Mouse (Mus musculus) liver, embryonic 16.5 days (tissue): ENCODE results near the gene Tjp3. TPM values are rescaled to one million over a fixed set of nuclear protein-coding genes. Genes with fewer than 3 reads are reported as not detected.

Experiments used
- microRNA-seq: library from miRNA; unstranded; fragments of <30 nt; microRNA quantifications from one replicate; pipeline ENCODE4, GENCODE M21; 2016
- polyA plus RNA-seq: library from polyadenylated mRNA; unstranded; fragments of >200 nt; fragmentation: Nextera tagmentation; extraction: Ambion mirVana; gene quantifications from 2 replicates; pipeline ENCODE4 v1.2.1, GENCODE M21; 2015

Gene Tjp3
- polyA plus RNA-seq, 1 experiment from 2014 or later = 1.4 TPM

Small RNAs within 50 kb of the gene (microRNA-seq; reads per million reads assigned to microRNA genes)
- gene Mir3057 = 8.1 reads per million, percentile 23 among the genes with 10 or more reads in this experiment

Other genes starting within 250 kb of the Tjp3 start
- gene Sgta, start 231.4 kb downstream of the Tjp3 start, polyA plus RNA-seq = 55.3 and 57.3 TPM in 2 replicates
- gene Thop1, start 221.5 kb downstream of the Tjp3 start, polyA plus RNA-seq = 15.5 and 16.6 TPM in 2 replicates
- 39.9 and 45.9 TPM in 2 replicates for gene Creb3l3, start 192.7 kb downstream of the Tjp3 start, polyA plus RNA-seq
- 93.8 and 100 TPM in 2 replicates for gene Map2k2, start 185.7 kb downstream of the Tjp3 start, polyA plus RNA-seq
- gene Zbtb7a, start 156.4 kb downstream of the Tjp3 start, polyA plus RNA-seq = 30.0 and 35.0 TPM in 2 replicates
- gene Pias4, start 123.7 kb downstream of the Tjp3 start, polyA plus RNA-seq = 21.8 and 22.1 TPM in 2 replicates
- 266 and 282 TPM in 2 replicates for gene Eef2, start 115.0 kb downstream of the Tjp3 start, polyA plus RNA-seq
- gene Dapk3, start 108.6 kb downstream of the Tjp3 start, polyA plus RNA-seq = 11.0 and 12.2 TPM in 2 replicates
- gene 4930442H23Rik, start 107.7 kb downstream of the Tjp3 start, polyA plus RNA-seq = not detected in 2 replicates
- 0.05 TPM in 1 of 2 replicates, not detected in the other for gene Nmrk2, start 89.5 kb downstream of the Tjp3 start, polyA plus RNA-seq
- gene Atcay, start 60.7 kb downstream of the Tjp3 start, polyA plus RNA-seq = 0.02 and 0.04 TPM in 2 replicates
- 0.59 and 1.1 TPM in 2 replicates for gene Zfr2, start 58.4 kb downstream of the Tjp3 start, polyA plus RNA-seq
- 1.6 and 1.8 TPM in 2 replicates for gene Matk, start 38.6 kb downstream of the Tjp3 start, polyA plus RNA-seq
- 80.0 and 88.1 TPM in 2 replicates for gene Mrpl54, start 24.6 kb downstream of the Tjp3 start, polyA plus RNA-seq
- 24.2 and 26.3 TPM in 2 replicates for gene Apba3, start 24.6 kb downstream of the Tjp3 start, polyA plus RNA-seq
- 13.9 and 14.7 TPM in 2 replicates for gene Pip5k1c, start 1.4 kb upstream of the Tjp3 start, polyA plus RNA-seq
- gene Cactin, start 29.5 kb upstream of the Tjp3 start, polyA plus RNA-seq = 18.4 and 18.7 TPM in 2 replicates
- 4.3 and 4.5 TPM in 2 replicates for gene Tbxa2r, start 37.1 kb upstream of the Tjp3 start, polyA plus RNA-seq
- not detected in 2 replicates for gene Gipc3, start 51.7 kb upstream of the Tjp3 start, polyA plus RNA-seq
- gene Hmg20b, start 58.9 kb upstream of the Tjp3 start, polyA plus RNA-seq = 19.8 and 22.5 TPM in 2 replicates
- 9.2 and 11.9 TPM in 2 replicates for gene Mfsd12, start 65.9 kb upstream of the Tjp3 start, polyA plus RNA-seq
- 1.9 and 2.5 TPM in 2 replicates for gene 4930404N11Rik, start 74.2 kb upstream of the Tjp3 start, polyA plus RNA-seq
- 128 and 138 TPM in 2 replicates for gene Fzr1, start 86.9 kb upstream of the Tjp3 start, polyA plus RNA-seq
- gene Dohh, start 92.8 kb upstream of the Tjp3 start, polyA plus RNA-seq = 46.3 and 48.3 TPM in 2 replicates
- 0.54 and 0.55 TPM in 2 replicates for gene Gm48551, start 92.9 kb upstream of the Tjp3 start, polyA plus RNA-seq
- 0.44 and 0.48 TPM in 2 replicates for gene Gm48552, start 97.4 kb upstream of the Tjp3 start, polyA plus RNA-seq
- 1.7 and 4.1 TPM in 2 replicates for gene Smim24, start 101.5 kb upstream of the Tjp3 start, polyA plus RNA-seq
- 10.2 and 12.0 TPM in 2 replicates for gene Nfic, start 164.1 kb upstream of the Tjp3 start, polyA plus RNA-seq
- gene Celf5, start 191.1 kb upstream of the Tjp3 start, polyA plus RNA-seq = 0.05 TPM in 1 of 2 replicates, not detected in the other
- 39.3 and 47.1 TPM in 2 replicates for gene Ncln, start 204.8 kb upstream of the Tjp3 start, polyA plus RNA-seq
- 4.8 and 5.3 TPM in 2 replicates for gene S1pr4, start 208.6 kb upstream of the Tjp3 start, polyA plus RNA-seq
- 4.3 and 4.4 TPM in 2 replicates for gene Gna15, start 232.6 kb upstream of the Tjp3 start, polyA plus RNA-seq